Mouse (Mus musculus) embryonic facial prominence, embryonic 13.5 days (tissue): ENCODE results near the gene Gm21119. TPM values are rescaled to one million over a fixed set of nuclear protein-coding genes. Genes with fewer than 3 reads are reported as not detected.
"Not testable (repeated sequence)": the region's sequence is repeated elsewhere in the genome, so short reads cannot be mapped to it uniquely, and the experiment has no call there.

Source experiments
- ATAC-seq: fragments of 200-750 bp; cut with Nextera tagmentation; 2 replicates; pipeline ENCODE4 v1.8.0; 2017; ENCODE audit warnings: low read depth; ENCODE audit not compliant: insufficient number of reproducible peaks, insufficient read depth, low FRiP score, low TSS enrichment
- H3K27ac ChIP-seq: fragments of 300-500 bp; sonication (generic); 2 replicates; pipeline ENCODE4 v1.5.1; 2015; ENCODE audit warnings: moderate library complexity, mild to moderate bottlenecking, inconsistent platforms
- H3K27me3 ChIP-seq: fragments of 300-500 bp; sonication (generic); 2 replicates; pipeline ENCODE4 v1.6.1; 2015; ENCODE audit warnings: mild to moderate bottlenecking, inconsistent platforms
- H3K36me3 ChIP-seq: fragments of 300-500 bp; sonication (generic); 2 replicates; pipeline ENCODE4 v1.6.1; 2015; ENCODE audit warnings: mild to moderate bottlenecking, inconsistent platforms
- H3K4me1 ChIP-seq: fragments of 300-500 bp; sonication (generic); 2 replicates; pipeline ENCODE4 v1.6.1; 2015; ENCODE audit warnings: inconsistent platforms
- H3K4me2 ChIP-seq: fragments of 300-500 bp; sonication (generic); 2 replicates; pipeline ENCODE4 v1.6.1; 2015; ENCODE audit warnings: moderate library complexity, mild to moderate bottlenecking, inconsistent platforms
- H3K4me3 ChIP-seq: fragments of 300-500 bp; sonication (generic); 2 replicates; pipeline ENCODE4 v1.5.1; 2015; ENCODE audit warnings: mild to moderate bottlenecking, inconsistent platforms
- H3K9ac ChIP-seq: fragments of 300-500 bp; sonication (generic); 2 replicates; pipeline ENCODE4 v1.6.1; 2015; ENCODE audit warnings: mild to moderate bottlenecking, inconsistent platforms
- H3K9me3 ChIP-seq: fragments of 300-500 bp; sonication (generic); 2 replicates; pipeline ENCODE4 v1.6.1; 2016; ENCODE audit warnings: inconsistent platforms
- WGBS: fragments of 180-500 bp; shearing (Covaris S2); methylation state at CpG from one replicate; pipeline ENCODE4 v1.1.7; 2015; ENCODE audit warnings: mixed read lengths; 5-methylcytosine and 5-hydroxymethylcytosine counted together
- polyA plus RNA-seq: library from polyadenylated mRNA; unstranded; fragments of >200 nt; fragmentation: Nextera tagmentation; extraction: Ambion mirVana; gene quantifications from 2 replicates; pipeline ENCODE4 v1.2.1, GENCODE M21; 2015

Gene Gm21119
- polyA plus RNA-seq, result 0.23 TPM in 1 of 2 replicates, not detected in the other

DNA sequence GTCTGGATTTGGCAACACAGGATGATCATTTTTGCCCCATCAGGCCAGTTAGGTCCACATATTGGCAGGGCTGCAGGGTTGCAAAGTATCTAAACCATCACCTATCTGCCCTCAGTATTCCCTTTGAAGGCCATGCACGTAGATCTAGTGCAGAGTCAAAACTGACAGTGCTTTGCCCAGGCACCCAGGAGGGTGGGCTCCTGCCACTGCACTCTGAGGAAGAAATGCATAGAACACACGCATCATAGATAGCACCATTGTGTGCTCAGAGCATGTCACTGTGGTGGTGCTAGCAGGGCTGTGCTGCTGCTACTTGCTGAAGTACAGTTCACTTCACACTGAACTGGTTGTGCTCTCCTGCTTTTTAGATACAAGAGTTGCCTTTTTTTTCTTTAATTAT is at the start of gene Gm21119:
Gm21119 (plus strand) TSS at position 301 of the 400 bp plus-strand sequence.
- H3K4me2 ChIP-seq, H3K9me3 ChIP-seq, H3K27ac ChIP-seq, H3K9ac ChIP-seq, H3K36me3 ChIP-seq, H3K4me1 ChIP-seq, H3K27me3 ChIP-seq, ATAC-seq, H3K4me3 ChIP-seq: not testable (repeated sequence)
- WGBS, result no CpG with 5 or more reads among the region's 2 CpGs

DNA sequence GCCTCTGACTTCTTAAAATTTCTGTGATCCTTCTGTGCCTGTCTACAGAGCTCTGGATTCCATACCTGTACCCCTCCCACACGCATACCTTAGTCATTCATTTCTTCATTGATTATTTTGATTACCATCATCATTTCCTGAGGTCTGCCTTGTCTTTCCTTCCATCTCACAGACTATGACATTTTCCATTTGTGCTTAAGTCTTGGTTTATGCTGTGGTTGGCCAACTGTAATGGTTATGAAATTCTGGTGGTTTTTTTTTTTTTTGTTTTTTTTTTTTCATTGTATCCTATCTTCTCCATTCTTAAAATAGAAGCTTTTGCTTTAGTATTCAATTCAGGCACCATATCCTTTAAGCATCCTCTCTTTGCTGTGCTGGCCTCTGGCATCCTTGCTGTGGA is 48.0 kb upstream of the Gm21119 start:
- not testable (repeated sequence) for ATAC-seq, H3K4me2 ChIP-seq, H3K36me3 ChIP-seq, H3K9me3 ChIP-seq, H3K4me1 ChIP-seq, H3K9ac ChIP-seq, H3K4me3 ChIP-seq, H3K27ac ChIP-seq, H3K27me3 ChIP-seq
- WGBS, result no CpG with 5 or more reads among the region's 1 CpGs

DNA sequence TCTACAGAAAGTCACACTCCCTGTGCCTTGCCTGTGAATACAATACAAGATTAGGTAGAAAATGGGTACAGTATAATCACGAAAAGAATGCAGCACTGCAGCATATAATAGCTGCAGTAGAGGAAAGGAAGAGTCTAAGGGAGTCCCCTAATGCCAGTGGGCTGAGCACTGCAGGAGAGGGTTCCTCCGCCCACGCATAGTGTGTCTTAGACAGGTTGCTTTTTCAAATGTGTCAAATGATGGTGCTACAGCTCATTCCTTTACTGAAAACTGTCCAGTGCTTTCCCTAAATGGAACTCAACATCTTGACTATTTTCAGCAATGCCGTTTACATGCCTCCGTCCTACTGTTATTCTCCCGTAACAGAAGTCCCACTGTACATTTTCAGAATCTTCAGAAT is 33.6 kb upstream of the Gm21119 start:
- not testable (repeated sequence) for ATAC-seq, H3K36me3 ChIP-seq
- 96% methylated on average over 5 of the region's 6 CpGs for WGBS

DNA sequence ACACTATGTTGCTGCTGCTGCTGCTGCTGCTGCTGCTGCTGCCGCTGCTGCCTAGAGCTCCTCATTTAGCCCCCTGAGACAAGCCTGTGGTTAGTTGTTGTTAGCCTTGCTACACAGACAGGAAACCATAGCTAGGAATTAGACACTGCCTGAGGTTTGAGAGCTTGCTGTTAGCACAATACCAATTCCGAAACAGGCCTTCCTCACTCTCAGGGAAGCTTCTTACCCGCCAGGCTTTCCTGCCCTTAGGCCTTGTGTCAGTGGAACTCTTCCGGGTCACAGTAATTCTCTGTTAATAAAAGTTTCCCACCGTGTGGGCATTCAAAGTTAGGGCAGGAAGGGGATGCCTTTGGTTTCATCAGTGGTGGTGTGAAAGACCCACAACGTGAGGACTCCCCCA is 31.9 kb upstream of the Gm21119 start:
- not testable (repeated sequence) for ATAC-seq, H3K36me3 ChIP-seq, H3K9ac ChIP-seq, H3K27me3 ChIP-seq, H3K27ac ChIP-seq, H3K4me3 ChIP-seq, H3K4me2 ChIP-seq, H3K9me3 ChIP-seq, H3K4me1 ChIP-seq
- WGBS, result 84% methylated on average over 4 of the region's 6 CpGs

More for the DNA sequence above, 33.6 kb upstream of the Gm21119 start:
- H3K9ac ChIP-seq, H3K4me1 ChIP-seq, H3K4me2 ChIP-seq, H3K4me3 ChIP-seq, H3K9me3 ChIP-seq, H3K27me3 ChIP-seq, H3K27ac ChIP-seq: not testable (repeated sequence)

DNA sequence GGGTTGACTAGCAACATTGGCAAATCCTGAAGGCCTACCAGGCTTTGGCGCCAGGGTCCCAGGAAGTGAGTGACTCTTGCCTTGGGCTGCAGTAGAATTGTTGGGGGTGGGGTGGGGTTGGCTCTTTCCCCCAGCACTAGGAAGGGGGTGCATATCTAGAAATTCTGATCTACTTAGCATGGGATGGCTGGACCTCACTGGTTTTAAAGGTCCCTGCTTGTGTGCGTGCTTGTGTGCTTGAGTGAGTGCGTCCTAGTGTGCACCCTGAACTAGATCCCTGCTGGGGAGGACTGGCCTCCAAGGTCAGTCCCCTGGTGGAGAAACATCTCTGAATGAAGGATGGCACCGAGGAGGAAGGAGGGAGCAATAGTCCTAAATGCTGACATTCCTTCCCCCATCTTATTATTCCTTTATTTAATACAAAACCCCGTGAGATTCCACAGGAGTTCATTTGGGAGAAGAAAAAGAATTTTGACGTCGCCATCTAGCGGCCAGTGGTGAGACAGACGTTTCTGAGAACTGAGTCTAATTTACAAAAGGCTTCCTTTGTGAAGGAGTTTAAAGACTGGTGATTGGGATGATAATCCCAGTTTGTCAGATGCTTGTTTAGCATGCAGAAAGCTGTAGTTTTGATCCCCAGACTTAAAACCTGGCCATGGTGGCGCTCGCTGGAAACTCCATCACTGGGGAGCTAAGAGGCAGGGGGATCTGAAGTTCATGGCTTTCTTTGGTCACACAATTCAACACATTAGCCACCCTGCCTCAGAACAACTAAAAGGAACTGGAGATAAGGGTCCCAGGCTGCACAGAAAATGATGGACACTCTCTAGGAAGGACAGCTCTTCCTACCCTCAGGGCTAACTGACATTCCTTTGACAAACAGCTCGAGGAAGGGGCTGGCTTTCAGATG is 26.2 kb upstream of the Gm21119 start:
- not testable (repeated sequence) for H3K9me3 ChIP-seq, H3K4me2 ChIP-seq, H3K9ac ChIP-seq, H3K36me3 ChIP-seq, H3K27me3 ChIP-seq, H3K4me3 ChIP-seq, H3K27ac ChIP-seq, H3K4me1 ChIP-seq
- peak; percentile 62; the same call in 1 of the 2 replicates for ATAC-seq
- 24% methylated on average over 10 of the region's 12 CpGs for WGBS

DNA sequence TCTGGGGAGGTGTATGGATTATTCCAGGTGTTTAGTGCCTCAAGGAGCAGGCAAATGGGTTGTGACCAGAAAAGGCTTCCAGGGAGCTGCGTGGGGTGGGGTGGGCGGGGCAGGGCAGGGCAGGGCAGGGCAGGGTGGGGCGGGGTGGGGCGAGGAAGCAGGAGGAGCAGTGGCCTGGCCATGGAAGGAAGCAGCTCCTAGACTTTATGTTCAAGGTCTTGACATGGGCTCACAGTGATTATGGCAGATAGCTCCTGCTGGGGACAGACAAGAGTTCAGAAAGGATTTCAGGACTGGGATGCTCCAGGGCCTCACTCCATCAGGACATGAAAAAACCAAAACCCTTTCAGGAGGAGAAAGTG is 25.6 kb upstream of the Gm21119 start:
- H3K27ac ChIP-seq, H3K4me2 ChIP-seq, H3K27me3 ChIP-seq, H3K36me3 ChIP-seq, H3K9ac ChIP-seq, H3K4me3 ChIP-seq, H3K4me1 ChIP-seq, H3K9me3 ChIP-seq: not testable (repeated sequence)
- 79% methylated on average over 2 of the region's 4 CpGs for WGBS
- peak; percentile 69; the same call in 1 of the 2 replicates for ATAC-seq

DNA sequence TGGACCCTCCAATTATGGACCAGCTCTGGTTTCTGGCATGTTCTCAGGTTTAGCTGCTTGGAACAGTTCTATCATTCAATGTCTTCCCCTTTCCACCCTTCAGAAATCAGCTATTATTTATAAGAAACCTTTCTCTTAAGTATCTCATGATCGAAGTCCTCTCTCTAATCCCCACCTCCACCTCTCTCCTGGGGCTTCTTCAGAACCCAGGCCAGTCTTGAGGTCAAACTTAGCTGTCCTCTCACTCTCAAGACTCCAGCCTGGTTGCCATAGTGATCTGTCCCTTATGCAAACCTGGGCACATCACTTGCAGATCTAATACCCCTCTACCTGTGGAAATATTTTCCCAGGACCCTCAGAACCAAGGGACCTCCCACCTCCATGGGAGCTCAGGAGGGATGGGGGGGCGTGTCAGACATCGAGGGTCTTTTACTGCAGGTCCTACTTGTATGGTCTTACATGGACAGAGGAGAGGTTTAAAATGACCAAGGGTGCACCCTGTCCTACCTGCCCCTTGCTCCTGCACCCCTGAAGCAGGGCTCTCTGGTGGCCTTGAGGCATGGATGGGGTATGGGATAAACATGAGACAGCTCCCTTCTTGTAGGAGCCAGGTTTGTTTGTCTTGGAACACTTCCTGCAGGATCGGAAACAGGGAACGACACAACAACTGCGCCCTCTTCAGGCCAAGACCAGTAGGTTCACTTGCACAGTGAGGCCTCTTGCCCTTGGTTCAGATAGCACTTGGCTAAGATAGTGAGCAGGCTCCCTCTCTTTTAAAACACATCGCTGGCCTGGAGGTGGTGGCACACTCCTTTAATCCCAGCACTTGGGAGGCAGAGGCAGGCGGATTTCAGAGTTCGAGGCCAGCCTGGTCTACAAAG is 24.4 kb upstream of the Gm21119 start:
- not testable (repeated sequence) for H3K27me3 ChIP-seq, ATAC-seq, H3K4me3 ChIP-seq, H3K27ac ChIP-seq, H3K4me2 ChIP-seq, H3K36me3 ChIP-seq, H3K9me3 ChIP-seq, H3K9ac ChIP-seq, H3K4me1 ChIP-seq
- 76% methylated on average over 4 of the region's 9 CpGs for WGBS

DNA sequence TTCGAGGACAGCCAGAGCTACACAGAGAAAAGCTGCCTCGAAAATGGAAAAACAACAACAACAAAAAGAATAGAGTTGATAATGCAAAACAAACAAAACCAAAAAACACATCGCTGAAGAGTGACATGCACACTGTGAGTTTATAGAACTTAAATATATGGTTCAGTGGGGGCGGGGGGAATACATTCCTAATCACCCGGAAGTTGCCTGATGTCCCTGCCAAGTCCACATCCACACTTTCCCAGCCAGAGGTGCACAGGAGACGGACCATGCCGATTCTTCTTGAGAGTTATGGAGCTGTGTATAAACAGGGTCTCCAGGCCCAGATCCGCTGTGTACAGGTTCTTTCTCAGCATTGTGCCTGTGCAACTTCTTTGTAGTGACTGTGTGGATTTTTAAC is 23.7 kb upstream of the Gm21119 start:
- not testable (repeated sequence) for H3K9ac ChIP-seq, H3K9me3 ChIP-seq

DNA sequence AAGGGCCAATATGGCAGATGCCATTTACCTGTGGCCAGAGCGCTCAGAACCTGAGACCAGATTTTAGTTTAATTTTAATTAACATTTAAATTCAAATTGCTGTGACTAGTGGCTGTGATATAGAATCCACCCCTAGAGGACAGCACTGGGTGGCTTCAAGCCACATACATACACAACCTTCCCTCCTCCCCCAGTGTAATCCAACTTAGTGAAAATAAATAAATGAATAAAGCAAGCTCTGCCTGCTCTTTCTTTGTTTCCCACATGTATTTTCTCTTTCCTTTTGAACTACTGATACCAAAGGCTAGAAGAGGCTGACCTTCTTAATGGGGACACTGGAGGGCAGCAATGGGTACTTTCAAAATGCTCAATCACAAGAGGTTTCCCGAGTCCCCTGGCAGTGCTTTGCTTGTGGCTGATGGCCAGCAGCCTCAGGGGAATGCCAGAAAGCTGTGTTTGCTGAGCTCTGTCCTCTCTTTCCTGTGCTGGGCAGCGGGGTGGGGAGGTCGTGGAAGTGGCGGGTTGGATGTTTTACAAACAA is 21.9 kb upstream of the Gm21119 start:
- not testable (repeated sequence) for H3K27ac ChIP-seq, H3K36me3 ChIP-seq, H3K9me3 ChIP-seq, H3K9ac ChIP-seq, H3K4me3 ChIP-seq, H3K27me3 ChIP-seq, ATAC-seq, H3K4me2 ChIP-seq, H3K4me1 ChIP-seq
- WGBS, result 56% methylated on average over 1 of the region's 5 CpGs

More for the DNA sequence above, 23.7 kb upstream of the Gm21119 start:
- H3K27ac ChIP-seq, H3K4me2 ChIP-seq, H3K4me1 ChIP-seq, H3K27me3 ChIP-seq, ATAC-seq, H3K36me3 ChIP-seq, H3K4me3 ChIP-seq: not testable (repeated sequence)
- WGBS, result 82% methylated on average over 5 of the region's 8 CpGs

DNA sequence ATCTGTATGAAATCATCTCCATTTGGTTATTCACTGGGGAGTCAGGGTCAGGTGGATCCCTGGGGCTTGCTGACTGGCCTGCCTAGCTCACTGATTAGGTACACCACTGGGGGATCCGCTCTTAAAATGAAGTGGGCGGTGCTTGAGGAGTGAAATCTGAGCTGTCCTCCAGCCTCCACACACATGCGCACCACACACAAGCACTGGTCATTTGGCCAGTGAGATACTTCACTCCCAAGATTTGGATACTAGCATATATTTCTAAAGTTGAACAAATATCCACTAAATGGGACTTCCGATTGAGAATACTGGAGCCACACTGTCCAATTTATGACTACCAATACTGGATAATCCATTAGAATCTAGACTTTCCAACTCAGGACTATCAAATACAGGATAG is 20.9 kb upstream of the Gm21119 start:
- not testable (repeated sequence) for H3K36me3 ChIP-seq, H3K4me3 ChIP-seq, H3K9me3 ChIP-seq, H3K27me3 ChIP-seq, H3K4me1 ChIP-seq, ATAC-seq, H3K4me2 ChIP-seq, H3K9ac ChIP-seq, H3K27ac ChIP-seq
- WGBS, result no CpG with 5 or more reads among the region's 4 CpGs

DNA sequence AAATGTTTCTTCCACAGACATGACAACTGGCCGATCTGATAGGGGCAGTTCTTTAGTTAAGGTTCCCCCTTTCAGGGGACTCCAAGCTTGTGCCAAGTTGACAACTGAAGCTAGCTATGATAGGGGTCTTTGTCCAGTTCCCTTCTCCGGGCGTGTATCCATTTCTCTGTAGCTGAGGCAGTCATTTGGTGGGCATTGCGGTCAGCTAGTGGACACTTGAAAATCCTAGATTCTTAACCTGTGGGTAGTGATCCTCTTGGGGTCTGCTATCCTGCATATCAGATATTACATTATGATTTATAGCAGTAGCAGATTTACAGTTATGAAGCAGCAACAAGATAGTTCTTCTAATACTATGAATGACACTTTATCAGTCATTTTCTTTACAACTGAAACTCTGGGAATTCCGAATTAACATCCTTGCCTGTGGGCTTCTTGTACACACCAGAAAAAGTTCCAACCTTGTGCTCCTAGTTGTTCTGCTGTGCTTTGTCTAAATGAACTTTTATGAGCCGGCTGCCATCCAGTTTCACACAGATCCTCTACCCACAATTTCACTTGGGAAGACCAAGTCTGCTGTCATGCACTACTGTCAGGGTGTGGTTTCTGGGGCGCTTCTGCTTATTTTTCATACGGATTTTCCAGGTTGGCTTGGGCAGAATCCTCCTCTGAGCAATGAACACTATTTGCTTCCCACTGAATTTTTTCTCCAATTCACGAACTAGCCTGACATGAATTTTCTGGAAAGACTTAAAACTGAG is 18.5 kb upstream of the Gm21119 start:
- WGBS, result 81% methylated on average over 6 of the region's 9 CpGs
- not testable (repeated sequence) for H3K27ac ChIP-seq, H3K9ac ChIP-seq, H3K9me3 ChIP-seq, H3K36me3 ChIP-seq, ATAC-seq, H3K4me1 ChIP-seq, H3K4me3 ChIP-seq, H3K27me3 ChIP-seq, H3K4me2 ChIP-seq
